In the genomic region with DNA sequence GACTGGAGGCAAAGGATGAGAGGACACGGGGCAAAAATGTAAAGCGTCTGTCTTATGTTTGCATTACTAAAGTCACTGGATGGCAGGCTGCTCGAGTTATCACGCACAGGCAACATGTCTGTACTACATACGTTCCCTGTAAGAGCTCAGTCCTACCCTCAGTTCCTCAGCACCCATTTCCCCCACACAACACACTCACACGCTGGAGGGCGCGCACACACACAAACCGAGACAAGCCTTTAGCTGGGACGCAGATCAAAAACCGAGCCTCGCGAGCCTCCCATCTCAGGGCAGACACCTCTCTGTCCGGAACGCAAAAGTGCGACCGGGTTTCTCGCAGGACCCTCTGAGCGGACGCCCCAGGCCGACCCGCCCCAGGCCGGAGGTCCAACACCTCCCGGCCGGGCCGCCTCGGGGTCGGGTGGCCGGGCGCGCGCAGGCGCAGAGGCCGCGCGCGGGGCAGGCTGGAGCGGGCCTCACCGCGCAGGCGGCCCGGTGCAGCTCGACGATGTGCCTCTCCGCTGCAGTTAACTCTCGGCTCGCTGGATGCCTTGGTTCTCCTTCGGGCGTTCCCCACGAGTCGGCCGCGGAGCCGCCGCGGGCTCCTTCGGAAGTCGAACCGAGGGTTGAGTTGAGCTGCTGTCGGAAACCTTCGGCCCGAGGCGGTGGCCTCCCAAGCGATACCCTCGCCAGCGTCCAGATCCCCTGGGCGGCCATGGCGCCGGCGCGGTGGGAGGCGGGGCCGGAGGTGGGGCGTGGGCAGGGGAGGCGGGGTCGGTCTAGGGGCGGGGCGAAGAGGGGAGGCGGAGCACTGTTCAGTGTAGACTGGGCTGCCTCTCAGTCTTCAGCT, we compare ENCODE assay signal across 8 mouse cellular contexts. TPM values are rescaled to one million over a fixed set of nuclear protein-coding genes. Genes with fewer than 3 reads are reported as not detected.
DNase-seq lines count a peak whose midpoint lies in the region; ATAC-seq and TF ChIP-seq lines count a peak whose summit lies in the region.
"Not testable (repeated sequence)": the region's sequence is repeated elsewhere in the genome, so short reads cannot be mapped to it uniquely, and the experiment has no call there.

A gene (minus strand): TSS at position 752 of the 850 bp plus-strand sequence.

- under 1% methylated on average over 55 of the region's 79 CpGs for WGBS in bone marrow, adult 2 months
- WGBS in heart, embryonic 10.5 days: under 1% methylated on average over 56 of the region's 79 CpGs
- WGBS in kidney, embryonic 15.5 days: 0% methylated on average over 41 of the region's 79 CpGs

- H3K27ac ChIP-seq in bone marrow, adult 2 months (ENCODE audit: control insufficient read depth, insufficient read depth, low read depth, low read length, poor library complexity): peak within 1 kb of the TSS; percentile 69; the same call in 1 of the 2 replicates
- peak within 1 kb of the TSS; percentile 89 for H3K27ac ChIP-seq in embryonic fibroblast, embryonic 13.5 days (ENCODE audit: insufficient read depth, low read length)
- H3K27ac ChIP-seq in heart, embryonic 10.5 days: peak within 1 kb of the TSS; percentile 87
- H3K27ac ChIP-seq in kidney, embryonic 15.5 days: peak within 1 kb of the TSS; percentile 90

- not testable (repeated sequence) for H3K9me3 ChIP-seq in heart, embryonic 10.5 days; kidney, embryonic 15.5 days (replicated peaks)

- TF ChIP-seq CTCF in bone marrow, adult 2 months (IDR thresholded peaks at IDR 0.05; ENCODE audit: control insufficient read depth, insufficient read depth, low read length); embryonic fibroblast, embryonic 13.5 days (IDR thresholded peaks at IDR 0.05; ENCODE audit: borderline replicate concordance, insufficient read depth, low read length): not testable (repeated sequence)

- H3K9ac ChIP-seq in kidney, embryonic 15.5 days: peak within 1 kb of the TSS; percentile 52; the same call in 1 of the 2 replicates

- not testable (repeated sequence) for H3K36me3 ChIP-seq in heart, embryonic 10.5 days
- peaks cover 14% of the 10 kb centered on the region for H3K36me3 ChIP-seq in kidney, embryonic 15.5 days

- peak; percentile 100 for ATAC-seq in kidney, embryonic 15.5 days (replicated peaks; ENCODE audit: low FRiP score)
- peak; percentile 91 for ATAC-seq in monocyte, adult 5-6 weeks (replicated peaks; ENCODE audit: insufficient number of reproducible peaks, low FRiP score, low TSS enrichment, poor library complexity, severe bottlenecking)

- H3K4me2 ChIP-seq in kidney, embryonic 15.5 days: peak within 1 kb of the TSS; percentile 44

- peak within 1 kb of the TSS; percentile 54 for H3K4me3 ChIP-seq in bone marrow, adult 2 months (replicated peaks; ENCODE audit: control insufficient read depth, low read depth, low read length)
- H3K4me3 ChIP-seq in embryonic fibroblast, embryonic 13.5 days (ENCODE audit: insufficient read depth, low read length): peak within 1 kb of the TSS; percentile 62
- peak within 1 kb of the TSS; percentile 54 for H3K4me3 ChIP-seq in heart, embryonic 10.5 days
- peak within 1 kb of the TSS; percentile 51 for H3K4me3 ChIP-seq in kidney, embryonic 15.5 days (replicated peaks)

- TF ChIP-seq POLR2A in bone marrow, adult 2 months (IDR thresholded peaks at IDR 0.05; ENCODE audit: borderline replicate concordance, control insufficient read depth, low read depth, low read length): peak; percentile 72; the same call in 1 of the 2 replicates
- peak; percentile 79 for TF ChIP-seq POLR2A in embryonic fibroblast, embryonic 13.5 days (IDR thresholded peaks at IDR 0.05; ENCODE audit: low read depth, low read length)

- DNase-seq in 416B (ENCODE audit: low read depth) (peak; percentile 84), liver (peak; percentile 87)
- DNase-seq in heart, embryonic 10.5 days (ENCODE audit: low spot score): peak; percentile 92
- peak; percentile 72 to 75 for DNase-seq in spleen, postnatal 36 days (ENCODE audit: low spot score in 2 of 2)

- not testable (repeated sequence) for H3K4me1 ChIP-seq in bone marrow, adult 2 months (ENCODE audit: control insufficient read depth, insufficient read depth, low read length); embryonic fibroblast, embryonic 13.5 days (ENCODE audit: control insufficient read depth, insufficient read depth, low read length); heart, embryonic 10.5 days; kidney, embryonic 15.5 days

- not testable (repeated sequence) for H3K27me3 ChIP-seq in heart, embryonic 10.5 days (ENCODE audit: insufficient read depth, poor library complexity, severe bottlenecking); kidney, embryonic 15.5 days

RNA-seq across cellular contexts. Expression of the gene that starts here (rescaled TPM):
- polyA plus RNA-seq in bone marrow, adult 2 months (2011; ENCODE audit: insufficient read depth, insufficient read length, low replicate concordance, missing spikeins): 2.0 and 13.3 TPM in 2 replicates
- polyA plus RNA-seq in embryonic fibroblast, embryonic 13.5 days (2011; ENCODE audit: insufficient read length, low read depth, missing spikeins): 10.9 and 12.2 TPM in 2 replicates
- polyA plus RNA-seq in heart, embryonic 10.5 days (2016; fragmentation: Nextera tagmentation; extraction: Ambion mirVana): 27.0 and 30.2 TPM in 2 replicates
- 42.3 and 44.7 TPM in 2 replicates for polyA plus RNA-seq in kidney, embryonic 15.5 days (2015; fragmentation: Nextera tagmentation; extraction: Ambion mirVana)
- 6.2 to 18.6 TPM (median 12.2 TPM) in 3 replicates for total RNA-seq in monocyte, adult 5-6 weeks (2017)

Comparison
In these comparisons a context has a peak if more than half of its experiments do, and no peak if none do; other contexts are left out.
1. Peak in every context shown above with its lines: DNase-seq, ATAC-seq, H3K4me3 ChIP-seq and H3K27ac ChIP-seq.